Mouse (Mus musculus) stomach, adult 2 months (tissue): ENCODE results near the gene Atxn10. TPM values are rescaled to one million over a fixed set of nuclear protein-coding genes. Genes with fewer than 3 reads are reported as not detected.

Source experiments
- polyA plus RNA-seq: library from polyadenylated mRNA; depleted of rRNA; stranded (reverse); fragments of >200 nt; gene quantifications from 2 replicates; pipeline ENCODE4 v1.2.3, GENCODE M21; 2012; rRNA removed

Gene Atxn10
- 35.5 and 49.0 TPM in 2 replicates for polyA plus RNA-seq

DNA sequence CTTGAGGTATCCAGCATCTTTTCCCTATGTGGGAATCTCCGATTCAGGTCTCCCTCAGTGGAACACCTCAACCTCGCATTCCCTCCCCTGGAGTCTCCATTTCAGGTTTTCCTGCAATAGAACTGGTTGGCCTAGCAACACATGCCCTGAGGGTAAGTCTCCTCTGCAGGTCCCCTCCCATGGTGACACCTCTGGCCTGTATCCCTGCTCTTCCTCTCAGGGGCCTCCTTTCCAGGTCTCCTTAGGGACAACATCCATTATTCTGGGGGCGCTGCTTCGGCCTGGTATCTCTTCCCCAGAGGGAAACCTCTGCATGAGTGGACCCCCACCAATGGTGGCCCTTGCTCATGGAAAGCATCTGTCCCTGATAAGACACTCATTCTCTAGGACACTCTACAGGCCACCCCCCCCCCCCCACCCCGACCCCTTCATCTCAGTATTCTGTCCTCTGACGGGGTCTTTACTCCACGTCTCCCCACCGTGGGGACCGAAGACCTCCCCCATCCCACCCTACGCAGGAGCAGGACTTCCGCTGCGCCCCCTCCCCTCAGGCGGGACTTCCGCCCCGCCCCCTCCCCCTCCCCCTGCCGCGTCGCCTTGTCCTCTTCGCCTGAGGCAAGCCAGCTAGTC lies at the start of gene Atxn10:
Gene Atxn10 (plus strand): TSS at position 575 of the 630 bp plus-strand sequence.

DNA sequence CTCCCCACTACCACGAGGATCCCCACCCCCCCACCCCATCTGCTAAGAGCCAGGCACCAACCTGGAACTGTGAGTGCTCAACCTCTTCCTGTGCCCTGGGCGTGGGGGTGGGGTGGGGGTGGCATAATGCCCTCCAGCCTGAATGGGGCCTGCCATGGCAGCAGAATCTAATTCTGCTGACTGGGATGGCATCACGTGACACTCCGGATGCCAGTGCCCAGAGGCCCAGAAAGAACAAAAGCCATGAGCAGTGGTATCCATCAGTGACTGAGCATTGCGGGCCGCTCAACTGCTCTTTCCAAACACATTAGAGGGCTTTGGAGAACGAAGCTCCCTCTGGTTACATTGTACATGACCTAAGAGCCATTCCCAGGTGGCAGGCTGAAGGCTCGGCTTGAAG lies 167.1 kb downstream of the Atxn10 start, which contains the start of gene 7530416G11Rik:
Gene 7530416G11Rik (minus strand): TSS at position 101 of the 400 bp plus-strand sequence.

Other genes starting within 250 kb of the Atxn10 start
- gene Smc1b, start 204.3 kb upstream of the Atxn10 start, polyA plus RNA-seq: not detected in 2 replicates
- gene Ribc2, start 204.2 kb upstream of the Atxn10 start, polyA plus RNA-seq: not detected in 2 replicates
- 136 and 165 TPM in 2 replicates for gene Fbln1, start 130.3 kb upstream of the Atxn10 start, polyA plus RNA-seq
- not detected in 2 replicates for gene 7530416G11Rik, start 167.0 kb downstream of the Atxn10 start, polyA plus RNA-seq
- gene Wnt7b, start 246.2 kb downstream of the Atxn10 start, polyA plus RNA-seq: 8.5 and 18.0 TPM in 2 replicates